Mouse (Mus musculus) cerebellum, adult 2 months (tissue): ENCODE results near the gene Rps6ka2.

Source experiments
- CTCF ChIP-seq: fragments of 200-500 bp; IDR thresholded peaks from 2 replicates; pipeline ENCODE4 v1.5.1; 2011; ENCODE audit warnings: low read depth, mild to moderate bottlenecking, control low read depth, low read length, moderate library complexity, borderline replicate concordance; ENCODE audit not compliant: insufficient read depth
- POLR2A ChIP-seq: fragments of 200-500 bp; IDR thresholded peaks from 2 replicates; pipeline ENCODE4 v1.6.1; 2011; ENCODE audit warnings: low read length, control low read depth, borderline replicate concordance; ENCODE audit not compliant: insufficient read depth

DNA sequence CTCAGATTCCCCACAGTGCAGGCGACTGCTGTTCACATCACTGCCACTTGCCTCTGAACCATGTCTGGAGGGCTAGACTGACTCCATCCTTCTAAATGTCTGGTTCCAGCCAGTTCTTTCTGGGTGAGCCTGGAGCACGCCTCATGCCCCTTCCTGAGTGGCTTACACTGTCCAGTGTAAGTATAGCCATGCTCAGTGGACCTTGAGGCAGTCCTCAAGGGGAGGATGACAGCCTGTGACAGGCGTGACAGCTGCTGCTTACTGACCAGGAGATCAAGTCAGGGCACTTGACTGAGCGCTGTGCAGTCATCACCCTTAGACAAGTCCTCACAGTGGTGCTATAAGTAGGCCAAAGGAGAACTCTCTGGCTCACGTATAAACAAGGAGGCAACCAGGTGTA lies 94.7 kb downstream of the Rps6ka2 start:
- TF ChIP-seq POLR2A (no peak), CTCF (no peak)
